Mouse (Mus musculus) embryonic facial prominence, embryonic 14.5 days (tissue): ENCODE results near the gene Prkaa2. TPM values are rescaled to one million over a fixed set of nuclear protein-coding genes. Genes with fewer than 3 reads are reported as not detected.

Experiments
- ATAC-seq: fragments of 200-750 bp; cut with Nextera tagmentation; 2 replicates; pipeline ENCODE4 v1.8.0; 2017; ENCODE audit warnings: low read depth, moderate number of reproducible peaks, moderate TSS enrichment
- DNase-seq: peaks from one replicate; pipeline ENCODE4 v3.0.0-alpha.2; 2015; ENCODE audit warnings: low spot score
- H3K27ac ChIP-seq: fragments of 300-500 bp; sonication (generic); replicated peaks from 2 replicates; pipeline ENCODE4 v1.5.1; 2014; ENCODE audit warnings: low read depth, mild to moderate bottlenecking, low read length, moderate library complexity
- H3K27me3 ChIP-seq: fragments of 300-500 bp; sonication (generic); replicated peaks from 2 replicates; pipeline ENCODE4 v1.6.1; 2014; ENCODE audit warnings: low read length; ENCODE audit not compliant: control insufficient read depth, insufficient read depth
- H3K36me3 ChIP-seq: fragments of 300-500 bp; sonication (generic); 2 replicates; pipeline ENCODE4 v1.6.1; 2014; ENCODE audit warnings: low read length, mixed read lengths; ENCODE audit not compliant: control insufficient read depth, insufficient read depth
- H3K4me1 ChIP-seq: fragments of 300-500 bp; sonication (generic); 2 replicates; pipeline ENCODE4 v1.6.1; 2014; ENCODE audit warnings: antibody characterized with exemption, low read length; ENCODE audit not compliant: control insufficient read depth, insufficient read depth
- H3K4me2 ChIP-seq: fragments of 300-500 bp; sonication (generic); 2 replicates; pipeline ENCODE4 v1.6.1; 2014; ENCODE audit warnings: low read depth, mild to moderate bottlenecking, low read length, moderate library complexity, mixed read lengths
- H3K4me3 ChIP-seq: fragments of 300-500 bp; sonication (generic); 2 replicates; pipeline ENCODE4 v1.5.1; 2014; ENCODE audit warnings: low read depth, mild to moderate bottlenecking, low read length
- H3K9ac ChIP-seq: fragments of 300-500 bp; sonication (generic); 2 replicates; pipeline ENCODE4 v1.6.1; 2014; ENCODE audit warnings: low read depth, mild to moderate bottlenecking, low read length, moderate library complexity, mixed read lengths
- H3K9me3 ChIP-seq: fragments of 300-500 bp; sonication (generic); 2 replicates; pipeline ENCODE4 v1.6.1; 2016; ENCODE audit warnings: low read length; ENCODE audit not compliant: control insufficient read depth
- WGBS: fragments of 180-500 bp; shearing (Covaris S2); extraction: QIAGEN DNeasy Blood & Tissue Kit; methylation state at CpG from one replicate; pipeline ENCODE4 v1.1.7; 2014; 5-methylcytosine and 5-hydroxymethylcytosine counted together
- polyA plus RNA-seq: library from polyadenylated mRNA; unstranded; fragments of >200 nt; fragmentation: Nextera tagmentation; extraction: Ambion mirVana; gene quantifications from 2 replicates; pipeline ENCODE4 v1.2.1, GENCODE M21; 2014

Gene Prkaa2
- polyA plus RNA-seq, 1 experiment from 2014 or later, result 5.6 TPM

- WGBS, result 81% methylated on average over 5 of the region's 5 CpGs
- no peak overlapping the region for H3K9ac ChIP-seq
- ATAC-seq, result no peak
- H3K4me2 ChIP-seq, result no peak overlapping the region
- H3K9me3 ChIP-seq, result no peaks in the 10 kb centered on the region
- peaks cover 7% of the 10 kb centered on the region; the same call in 1 of the 2 replicates for H3K4me1 ChIP-seq
- H3K27me3 ChIP-seq, result peaks cover 6% of the 10 kb centered on the region
- H3K36me3 ChIP-seq, result no peaks in the 10 kb centered on the region
- no peak overlapping the region for H3K27ac ChIP-seq
- H3K4me3 ChIP-seq, result no peak overlapping the region
- no peak for DNase-seq
These were observed 3.4 kb upstream of the Prkaa2 start for GRCm38 (mm10) chr4:105113042-105113441.

DNA sequence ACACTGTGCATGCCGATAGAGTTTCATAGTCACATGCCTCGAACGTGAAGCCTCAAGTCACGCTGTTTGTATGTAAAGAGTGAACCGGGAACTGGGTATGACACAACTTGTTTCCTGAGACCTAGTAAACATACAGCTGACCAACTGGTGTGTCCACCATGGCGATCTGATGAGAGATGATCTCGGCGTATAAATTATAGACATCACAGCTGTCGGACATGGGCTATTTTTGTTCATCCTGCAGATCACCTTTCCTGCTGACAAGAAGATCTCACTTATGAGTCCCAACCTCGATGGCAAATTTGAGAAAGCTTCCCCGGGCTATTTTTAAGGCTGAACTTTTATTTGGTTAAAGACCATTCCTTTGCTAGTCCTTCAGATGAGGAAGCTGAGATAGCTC is 2.1 kb upstream of the Prkaa2 start:
- no peak overlapping the region for H3K4me3 ChIP-seq
- no peak overlapping the region for H3K9ac ChIP-seq
- H3K27me3 ChIP-seq, result peaks cover 6% of the 10 kb centered on the region
- peaks cover 7% of the 10 kb centered on the region; the same call in 1 of the 2 replicates for H3K4me1 ChIP-seq
- no peak overlapping the region for H3K4me2 ChIP-seq
- no peak for DNase-seq
- no peak overlapping the region for H3K27ac ChIP-seq
- no peaks in the 10 kb centered on the region for H3K9me3 ChIP-seq
- ATAC-seq, result no peak
- 83% methylated on average over 11 of the region's 11 CpGs for WGBS
- H3K36me3 ChIP-seq, result no peaks in the 10 kb centered on the region

- no peak for DNase-seq
- H3K4me3 ChIP-seq, result peak overlapping the region; percentile 74; the same call in 1 of the 2 replicates
- H3K4me1 ChIP-seq, result peaks cover 7% of the 10 kb centered on the region; the same call in 1 of the 2 replicates
- H3K4me2 ChIP-seq, result peak overlapping the region; percentile 94
- H3K27me3 ChIP-seq, result peaks cover 6% of the 10 kb centered on the region
- no peaks in the 10 kb centered on the region for H3K9me3 ChIP-seq
- H3K27ac ChIP-seq, result no peak overlapping the region
- ATAC-seq, result no peak
- WGBS, result 61% methylated on average over 4 of the region's 4 CpGs
- no peaks in the 10 kb centered on the region for H3K36me3 ChIP-seq
- H3K9ac ChIP-seq, result 0 out of 2 replicates have a peak overlapping the region, but pooled peaks have one; percentile 81
These were observed 970 bp upstream of the Prkaa2 start for GRCm38 (mm10) chr4:105110684-105111035.

DNA sequence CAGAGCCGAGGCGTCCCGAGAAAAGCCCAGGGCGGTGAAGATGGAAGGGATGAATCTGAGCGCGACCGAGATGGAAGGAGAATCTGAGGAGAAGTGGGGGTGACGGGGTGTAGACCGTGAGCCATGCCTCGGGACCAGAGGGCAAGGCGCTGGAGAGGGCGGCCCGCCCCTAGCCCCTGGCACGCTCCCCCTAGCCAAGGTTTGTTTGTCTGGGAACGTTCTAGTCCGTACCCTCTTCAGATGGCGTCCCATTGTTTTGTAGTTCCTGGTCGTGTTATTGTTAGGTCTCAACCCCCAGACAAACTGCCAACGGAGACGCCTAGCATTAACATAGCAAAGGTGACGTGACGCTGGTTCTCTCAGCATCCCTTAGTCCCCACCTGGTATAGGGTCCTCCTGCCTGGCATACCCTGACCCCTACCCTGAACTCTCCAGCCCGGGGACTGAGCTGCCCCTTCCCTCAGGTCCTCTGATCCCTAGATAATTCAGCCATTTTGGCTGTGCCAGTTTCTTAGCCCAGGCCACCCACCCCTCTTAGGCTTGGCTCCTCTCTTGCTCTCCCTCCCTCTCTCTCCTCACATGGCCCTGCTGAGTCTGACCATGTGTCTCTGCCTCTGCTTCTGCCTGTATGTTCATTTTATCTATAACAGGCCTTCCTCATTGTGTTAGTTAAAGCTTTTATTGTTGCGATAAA is 447 bp upstream of the Prkaa2 start:
- Histone ChIP-seq H3K4me2 (peak overlapping the region; percentile 94), H3K9me3 (no peaks in the 10 kb centered on the region), H3K36me3 (no peaks in the 10 kb centered on the region), H3K27me3 (peaks cover 6% of the 10 kb centered on the region), H3K4me3 (peak overlapping the region; percentile 74), H3K27ac (no peak overlapping the region), H3K9ac (peak overlapping the region; percentile 81), H3K4me1 (peaks cover 7% of the 10 kb centered on the region; the same call in 1 of the 2 replicates)
- DNase-seq, result no peak
- WGBS, result 5% methylated on average over 20 of the region's 24 CpGs
- ATAC-seq, result peak; percentile 53

GRCm38 (mm10) chr4:105108641-105109198 is 970 bp downstream of the Prkaa2 start:
- Histone ChIP-seq H3K9me3 (no peaks in the 10 kb centered on the region), H3K4me2 (peak overlapping the region; percentile 94), H3K9ac (peak overlapping the region; percentile 81; the same call in 1 of the 2 replicates), H3K27ac (no peak overlapping the region), H3K36me3 (no peaks in the 10 kb centered on the region), H3K4me1 (peaks cover 7% of the 10 kb centered on the region; the same call in 1 of the 2 replicates), H3K27me3 (peaks cover 6% of the 10 kb centered on the region), H3K4me3 (peak overlapping the region; percentile 74)
- DNase-seq (no peak), ATAC-seq (no peak)
- 18% methylated on average over 5 of the region's 5 CpGs for WGBS

GRCm38 (mm10) chr4:105107943-105108640 is 1.6 kb downstream of the Prkaa2 start:
- Histone ChIP-seq H3K9me3 (no peaks in the 10 kb centered on the region), H3K27ac (no peak overlapping the region), H3K4me3 (no peak overlapping the region), H3K36me3 (no peaks in the 10 kb centered on the region), H3K27me3 (peaks cover 6% of the 10 kb centered on the region), H3K4me1 (peaks cover 7% of the 10 kb centered on the region; the same call in 1 of the 2 replicates), H3K4me2 (peak overlapping the region; percentile 94), H3K9ac (no peak overlapping the region)
- WGBS, result 56% methylated on average over 12 of the region's 12 CpGs
- ATAC-seq (no peak), DNase-seq (no peak)

DNA sequence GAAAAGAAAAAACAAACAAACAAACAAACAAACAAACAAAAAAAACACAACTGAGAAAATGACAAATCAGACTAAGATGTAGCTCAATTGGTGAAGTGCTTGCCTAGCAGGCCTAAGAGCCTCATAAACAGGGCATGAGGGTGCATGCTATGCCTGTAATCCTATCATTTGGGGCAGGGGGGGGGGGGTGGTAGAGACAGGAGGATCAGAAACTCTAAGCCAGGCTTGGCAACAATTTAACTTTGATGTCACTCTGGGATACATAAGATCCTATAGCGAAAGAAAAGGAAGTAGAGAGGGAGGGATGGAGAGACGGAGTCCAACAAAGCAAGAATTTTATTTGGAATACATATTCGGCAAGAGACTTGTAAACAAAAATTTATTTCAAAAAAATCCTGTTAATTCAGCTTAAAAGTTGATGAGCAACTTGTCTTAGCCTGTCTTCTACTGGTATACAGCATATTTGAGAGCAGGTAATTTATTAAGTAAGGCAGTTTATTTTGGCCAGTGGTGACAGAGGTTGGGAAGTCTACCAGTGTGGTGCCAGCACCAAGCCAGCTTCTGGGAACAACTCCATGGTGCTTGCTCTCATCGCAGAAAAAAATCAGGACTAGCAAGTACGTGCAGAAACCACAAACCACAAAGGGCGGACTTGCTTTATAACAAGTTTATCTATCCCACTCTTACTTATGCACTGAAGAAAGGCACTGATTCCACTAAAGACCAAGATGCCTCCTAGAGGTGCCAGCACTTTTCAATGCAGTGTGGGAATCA is 5.4 kb downstream of the Prkaa2 start:
- 65% methylated on average over 6 of the region's 6 CpGs for WGBS
- H3K27ac ChIP-seq, result no peak overlapping the region
- no peak for ATAC-seq

DNA sequence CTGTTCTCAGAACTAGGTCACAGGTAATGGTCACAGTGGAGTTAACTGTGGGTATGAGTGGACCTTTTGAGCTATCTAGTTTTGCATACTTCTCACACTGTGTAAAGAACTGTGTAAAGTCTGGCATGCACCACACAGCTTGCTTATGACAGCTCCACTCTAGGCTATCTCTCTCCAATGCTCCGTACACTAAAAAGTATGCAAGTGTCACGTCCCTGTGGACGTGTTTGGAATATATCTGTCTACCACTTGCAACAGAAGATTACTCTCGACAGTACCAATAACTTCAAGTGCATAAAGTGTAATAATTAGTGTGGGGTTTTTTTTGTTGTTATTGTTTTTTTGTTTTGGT is 8.4 kb downstream of the Prkaa2 start:
- DNase-seq (no peak), ATAC-seq (no peak)
- H3K9ac ChIP-seq, result no peak overlapping the region
- no peak overlapping the region for H3K27ac ChIP-seq
- no peak overlapping the region for H3K4me3 ChIP-seq
- WGBS, result 76% methylated on average over 4 of the region's 4 CpGs
- H3K4me1 ChIP-seq, result 0 out of 2 replicates have a peak, but pooled peaks cover 4% of the 10 kb centered on the region
- no peaks in the 10 kb centered on the region for H3K36me3 ChIP-seq
- no peak overlapping the region for H3K4me2 ChIP-seq
- no peaks in the 10 kb centered on the region for H3K9me3 ChIP-seq
- H3K27me3 ChIP-seq, result no peaks in the 10 kb centered on the region

More for the DNA sequence above, 5.4 kb downstream of the Prkaa2 start:
- Histone ChIP-seq H3K9me3 (no peaks in the 10 kb centered on the region), H3K27me3 (peaks cover 5% of the 10 kb centered on the region), H3K9ac (no peak overlapping the region), H3K4me3 (no peak overlapping the region), H3K36me3 (no peaks in the 10 kb centered on the region), H3K4me1 (0 out of 2 replicates have a peak, but pooled peaks cover 4% of the 10 kb centered on the region), H3K4me2 (no peak overlapping the region)
- DNase-seq, result peak; percentile 65
